Mouse (Mus musculus) ES-Bruce4 (cell line): ENCODE measurements around the gene Esrrg.

ENCODE experiments used
- CTCF ChIP-seq: IDR thresholded peaks from one replicate; pipeline ENCODE4 v1.8.1; 2011; ENCODE audit warnings: low read depth, low read length
- POLR2A ChIP-seq: IDR thresholded peaks from one replicate; pipeline ENCODE4 v1.8.1; 2011; ENCODE audit warnings: low read length; ENCODE audit not compliant: insufficient read depth

DNA sequence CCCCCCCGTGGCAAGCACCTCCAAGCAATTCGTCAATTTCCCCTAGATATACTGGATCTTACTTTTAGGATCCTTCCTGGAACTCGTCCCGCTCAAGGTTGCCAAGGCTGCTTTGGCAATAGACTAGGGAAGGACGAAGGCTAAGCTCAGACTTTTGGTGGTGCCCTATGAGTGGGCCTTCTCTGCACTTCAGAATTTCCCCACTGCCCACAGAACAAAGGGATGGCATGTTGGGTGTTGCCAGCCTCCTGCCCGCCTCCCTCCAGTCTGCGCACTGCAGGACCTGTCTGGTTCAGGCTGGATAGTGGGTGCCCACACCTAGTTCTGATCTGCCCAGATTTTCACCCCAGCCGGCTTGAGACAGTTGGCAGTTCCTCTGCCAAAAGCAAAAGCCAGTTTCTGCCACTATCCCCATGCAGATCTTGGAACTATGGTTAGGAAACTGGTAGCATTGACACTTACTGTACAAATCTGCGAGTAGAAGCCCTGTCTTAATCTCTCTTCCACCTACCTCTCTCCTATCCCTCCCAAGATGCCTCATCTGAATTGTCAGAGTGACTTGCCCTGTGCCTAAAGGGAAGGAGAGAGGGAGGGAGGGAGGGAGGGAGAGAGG lies 1.9 kb downstream of the Esrrg start:
- TF ChIP-seq CTCF, result no peak
- TF ChIP-seq POLR2A, result no peak
